Mouse (Mus musculus) forebrain, embryonic 16.5 days (tissue): Measurements from ENCODE around the gene Gm7102. TPM values are rescaled to one million over a fixed set of nuclear protein-coding genes. Genes with fewer than 3 reads are reported as not detected.

ENCODE experiments used
- ATAC-seq: fragments of 200-750 bp; cut with Nextera tagmentation; 2 replicates; pipeline ENCODE4 v1.8.0; 2017; ENCODE audit warnings: mild to moderate bottlenecking, moderate library complexity
- H3K27ac ChIP-seq: fragments of 300-500 bp; sonication (generic); 2 replicates; pipeline ENCODE4 v1.5.1; 2014; ENCODE audit warnings: low read length, control low read depth
- H3K27me3 ChIP-seq: fragments of 300-500 bp; sonication (generic); replicated peaks from 2 replicates; pipeline ENCODE4 v1.6.1; 2014; ENCODE audit warnings: low read length; ENCODE audit not compliant: control insufficient read depth, insufficient read depth
- H3K36me3 ChIP-seq: fragments of 300-500 bp; sonication (generic); 2 replicates; pipeline ENCODE4 v1.6.1; 2014; ENCODE audit not compliant: control insufficient read depth, insufficient read depth
- H3K4me1 ChIP-seq: fragments of 300-500 bp; sonication (generic); replicated peaks from 2 replicates; pipeline ENCODE4 v1.6.1; 2014; ENCODE audit warnings: low read length; ENCODE audit not compliant: control insufficient read depth, insufficient read depth
- H3K4me2 ChIP-seq: fragments of 300-500 bp; sonication (generic); 2 replicates; pipeline ENCODE4 v1.6.1; 2014; ENCODE audit warnings: mild to moderate bottlenecking, low read length, control low read depth
- H3K4me3 ChIP-seq: fragments of 300-500 bp; sonication (generic); replicated peaks from 2 replicates; pipeline ENCODE4 v1.5.1; 2014; ENCODE audit warnings: mild to moderate bottlenecking, low read length, control low read depth
- H3K9ac ChIP-seq: fragments of 300-500 bp; sonication (generic); replicated peaks from 2 replicates; pipeline ENCODE4 v1.6.1; 2014; ENCODE audit warnings: low read depth, low read length, control low read depth
- H3K9me3 ChIP-seq: fragments of 300-500 bp; sonication (generic); 2 replicates; pipeline ENCODE4 v1.6.1; 2016; ENCODE audit warnings: low read length; ENCODE audit not compliant: control insufficient read depth
- WGBS: fragments of 180-500 bp; shearing (Covaris S2); extraction: QIAGEN DNeasy Blood & Tissue Kit; methylation state at CpG from one replicate; pipeline ENCODE4 v1.1.7; 2014; 5-methylcytosine and 5-hydroxymethylcytosine counted together
- polyA plus RNA-seq: library from polyadenylated mRNA; unstranded; fragments of >200 nt; fragmentation: Nextera tagmentation; extraction: Ambion mirVana; gene quantifications from 2 replicates; pipeline ENCODE4 v1.2.1, GENCODE M21; 2015

Gene Gm7102
- polyA plus RNA-seq, 1 experiment from 2014 or later = not detected

- Histone ChIP-seq H3K36me3 (no peaks in the 10 kb centered on the region), H3K27me3 (no peaks in the 10 kb centered on the region), H3K4me1 (no peaks in the 10 kb centered on the region), H3K9me3 (no peaks in the 10 kb centered on the region), H3K9ac (no peak overlapping the region), H3K4me3 (peak overlapping the region; percentile 24), H3K4me2 (peak overlapping the region; percentile 45), H3K27ac (no peak overlapping the region)
- ATAC-seq = 0 out of 2 replicates have a peak, but pooled peaks have one; percentile 18
- 6% methylated on average over 8 of the region's 8 CpGs for WGBS
These were observed 24.8 kb downstream of the Gm7102 start for GRCm38 (mm10) chr19:61151372-61151700.

- 18% methylated on average over 4 of the region's 4 CpGs for WGBS
- Histone ChIP-seq H3K4me2 (peak overlapping the region; percentile 87), H3K9ac (peak overlapping the region; percentile 70), H3K9me3 (no peaks in the 10 kb centered on the region), H3K4me3 (peak overlapping the region; percentile 69), H3K27me3 (no peaks in the 10 kb centered on the region), H3K4me1 (peaks cover 7% of the 10 kb centered on the region), H3K27ac (no peak overlapping the region), H3K36me3 (no peaks in the 10 kb centered on the region)
- ATAC-seq = no peak
These were observed 34.8 kb downstream of the Gm7102 start for GRCm38 (mm10) chr19:61141299-61141698.

GRCm38 (mm10) chr19:61140342-61141206 is 35.5 kb downstream of the Gm7102 start, which contains the start of gene Zfp950:
Zfp950 (minus strand) TSS chr19:61140840.
- Histone ChIP-seq H3K9me3 (no peaks in the 10 kb centered on the region), H3K9ac (peak within 1 kb of the TSS; percentile 70), H3K4me1 (peaks cover 7% of the 10 kb centered on the region), H3K27me3 (no peaks in the 10 kb centered on the region), H3K27ac (no peak within 1 kb of the TSS), H3K36me3 (no peaks in the 10 kb centered on the region), H3K4me3 (peak within 1 kb of the TSS; percentile 69), H3K4me2 (peak within 1 kb of the TSS; percentile 87)
- under 1% methylated on average over 18 of the region's 18 CpGs for WGBS
- peak; percentile 100 for ATAC-seq

GRCm38 (mm10) chr19:61138655-61139054 is 37.5 kb downstream of the Gm7102 start:
- no peak overlapping the region for H3K9ac ChIP-seq
- H3K4me1 ChIP-seq = peaks cover 7% of the 10 kb centered on the region
- ATAC-seq = no peak
- H3K9me3 ChIP-seq = no peaks in the 10 kb centered on the region
- H3K27me3 ChIP-seq = no peaks in the 10 kb centered on the region
- H3K27ac ChIP-seq = no peak overlapping the region
- no peaks in the 10 kb centered on the region for H3K36me3 ChIP-seq
- no peak overlapping the region for H3K4me3 ChIP-seq
- no peak overlapping the region for H3K4me2 ChIP-seq

GRCm38 (mm10) chr19:61131096-61131495 is 45.0 kb downstream of the Gm7102 start:
- 91% methylated on average over 10 of the region's 10 CpGs for WGBS

More at GRCm38 (mm10) chr19:61131096-61131495, 45.0 kb downstream of the Gm7102 start:
- Histone ChIP-seq H3K9ac (no peak overlapping the region), H3K9me3 (peaks cover 2% of the 10 kb centered on the region; the same call in 1 of the 2 replicates), H3K27me3 (no peaks in the 10 kb centered on the region), H3K27ac (no peak overlapping the region), H3K4me3 (no peak overlapping the region), H3K4me2 (no peak overlapping the region), H3K36me3 (peaks cover 5% of the 10 kb centered on the region; the same call in 1 of the 2 replicates), H3K4me1 (no peaks in the 10 kb centered on the region)
- ATAC-seq = no peak

Other genes with a start within 250 kb of the Gm7102 start
- 48.3 and 54.7 TPM in 2 replicates for gene Zfp950, start 35.5 kb downstream of the Gm7102 start, polyA plus RNA-seq
- gene Gm6020, start 7.6 kb upstream of the Gm7102 start, polyA plus RNA-seq = not detected in 2 replicates
- 25.3 and 42.4 TPM in 2 replicates for gene Csf2ra, start 52.1 kb upstream of the Gm7102 start, polyA plus RNA-seq
- not detected in 2 replicates for gene Gm21060, start 120.8 kb upstream of the Gm7102 start, polyA plus RNA-seq